Mouse (Mus musculus) adrenal gland, postnatal 14 days (tissue): Measurements from ENCODE around the gene Igf2bp2. TPM values are rescaled to one million over a fixed set of nuclear protein-coding genes. Genes with fewer than 3 reads are reported as not detected.

ENCODE experiments used
- DNase-seq: peaks from one replicate; pipeline ENCODE4 v3.0.0; 2021; ENCODE audit warnings: mixed read lengths
- long read RNA-seq, 2 experiments: library from polyadenylated mRNA; stranded (forward); transcript quantifications; one replicate each; pipeline ENCODE4 v2.0.0; 2021
- total RNA-seq: library from RNA; stranded (reverse); gene quantifications from 2 replicates; pipeline ENCODE4 v1.2.3, GENCODE M21; 2021

Gene Igf2bp2
- 12.8 and 20.4 TPM in 2 replicates for total RNA-seq
- long read RNA-seq, experiment 1, transcript Igf2bp2-201 (16 exons, 3,899 nt), result major isoform, 8 of 10 reads
- long read RNA-seq, experiment 1, partial matches to known transcripts, result 0 of 10 reads
- long read RNA-seq, experiment 1, other reads (novel, unspliced or antisense), result 2 of 10 reads
- long read RNA-seq, experiment 2, transcript Igf2bp2-201 (16 exons, 3,899 nt), result major isoform, 6 of 8 reads
- long read RNA-seq, experiment 2, partial matches to known transcripts, result 0 of 8 reads
- long read RNA-seq, experiment 2, other reads (novel, unspliced or antisense), result 2 of 8 reads

- peak; percentile 84 for DNase-seq
These were observed at the start of gene Igf2bp2 for GRCm38 (mm10) chr16:22162512-22163455. TSS of gene Igf2bp2 (minus strand) at chr16:22163299.

- no peak for DNase-seq
These were observed 40.4 kb upstream of the Igf2bp2 start for GRCm38 (mm10) chr16:22203501-22203900.

DNA sequence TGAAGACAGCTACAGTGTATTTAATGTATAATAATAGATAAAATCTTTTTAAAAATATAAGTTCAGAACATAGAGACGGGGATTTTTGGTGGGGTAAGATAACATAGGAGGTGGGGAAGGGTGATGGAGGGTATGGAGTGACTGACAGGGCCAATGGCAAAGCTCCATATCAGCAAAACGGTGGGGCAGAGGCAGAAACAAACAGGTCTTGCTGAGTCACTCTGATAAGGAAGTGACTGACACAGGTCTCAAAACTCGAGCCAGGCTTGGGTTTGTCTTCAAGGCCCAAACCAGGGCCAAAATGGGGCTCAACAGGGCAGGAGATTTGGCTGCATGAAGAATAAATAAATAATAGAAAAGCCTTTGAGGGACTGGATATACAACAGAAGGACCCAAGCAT lies 38.8 kb upstream of the Igf2bp2 start:
- DNase-seq, result no peak

DNA sequence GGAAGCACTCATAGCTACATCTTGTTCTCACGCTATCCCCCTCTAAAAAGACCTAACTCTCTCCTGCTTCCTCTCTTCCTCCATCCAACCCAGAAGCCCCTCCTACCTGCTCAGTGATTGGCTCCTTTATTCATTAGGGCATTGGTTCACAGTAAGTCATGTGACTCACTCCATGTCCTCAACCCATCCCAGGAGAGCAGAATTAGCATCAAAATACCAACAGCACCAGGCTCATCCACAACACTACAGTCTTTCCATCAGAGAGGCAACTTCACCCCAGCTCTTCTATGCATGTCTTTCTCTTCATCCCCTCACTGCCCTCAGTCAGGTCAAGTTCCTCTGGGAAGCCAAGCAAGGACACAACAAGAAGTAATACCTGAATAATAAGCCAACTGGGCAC lies 37.4 kb upstream of the Igf2bp2 start:
- DNase-seq, result no peak

GRCm38 (mm10) chr16:22187366-22187765 lies 24.3 kb upstream of the Igf2bp2 start:
- no peak for DNase-seq

DNA sequence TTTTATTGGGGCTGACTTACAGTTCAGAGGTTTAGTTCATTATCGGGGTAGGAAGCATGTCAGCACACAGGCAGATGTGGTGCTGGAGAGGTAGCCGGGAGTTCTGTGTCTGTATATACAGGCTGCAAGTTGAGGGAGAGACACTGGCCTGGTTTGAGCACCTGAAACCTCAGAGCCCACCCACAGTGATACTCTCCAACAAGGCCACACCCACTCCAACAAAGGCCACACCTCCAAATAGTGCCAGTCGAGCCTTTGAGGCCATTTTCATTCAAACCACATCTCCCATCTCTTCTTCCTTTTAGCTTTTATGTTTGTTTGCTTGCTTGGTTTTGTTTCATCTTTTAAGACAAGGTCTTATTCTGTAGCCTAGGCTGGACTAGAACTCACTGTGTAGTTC lies 22.3 kb upstream of the Igf2bp2 start:
- no peak for DNase-seq

GRCm38 (mm10) chr16:22184113-22184512 lies 21.0 kb upstream of the Igf2bp2 start:
- DNase-seq, result no peak

DNA sequence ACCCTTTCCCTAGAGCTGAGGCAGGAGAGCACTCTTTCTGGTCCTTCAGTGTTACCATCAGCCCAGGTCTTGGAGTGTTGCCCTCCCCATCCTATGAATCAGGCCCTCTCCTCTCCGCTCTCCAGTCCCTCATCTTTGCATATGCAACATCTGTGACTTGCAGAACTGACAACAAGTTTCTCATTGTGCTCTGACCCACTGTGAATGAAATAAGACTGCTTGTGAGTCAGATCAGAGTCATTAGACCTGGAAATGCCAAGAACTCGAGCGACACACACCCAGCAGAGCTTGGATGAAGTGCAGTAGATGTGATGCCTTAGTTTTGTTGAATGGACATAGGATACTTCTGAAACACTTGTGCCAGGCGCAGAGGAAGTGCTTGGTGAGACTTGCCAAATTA lies 19.2 kb upstream of the Igf2bp2 start:
- DNase-seq, result no peak

- DNase-seq, result no peak
These were observed 15.7 kb upstream of the Igf2bp2 start for GRCm38 (mm10) chr16:22178793-22179192.

DNA sequence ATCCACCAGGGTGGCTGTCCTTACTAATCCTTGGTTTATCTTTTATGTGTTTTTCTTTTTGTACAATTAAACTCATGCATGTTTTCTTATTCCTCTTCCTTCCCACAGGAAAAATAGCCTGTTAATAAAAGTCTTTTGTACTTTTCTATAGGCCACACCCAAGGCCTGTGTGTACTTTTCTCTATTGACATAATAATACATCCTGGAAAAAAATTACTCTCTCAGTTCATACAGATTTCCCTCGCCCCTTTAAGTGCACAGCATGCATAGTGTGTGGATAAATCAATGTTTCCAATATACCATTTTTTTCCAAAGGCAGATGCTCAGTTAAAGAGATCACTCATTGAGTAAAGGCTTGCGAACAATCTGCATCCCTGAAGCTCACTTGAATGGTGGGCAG lies 14.9 kb upstream of the Igf2bp2 start:
- no peak for DNase-seq

- no peak for DNase-seq
These were observed 5.6 kb upstream of the Igf2bp2 start for GRCm38 (mm10) chr16:22168731-22169130.

DNA sequence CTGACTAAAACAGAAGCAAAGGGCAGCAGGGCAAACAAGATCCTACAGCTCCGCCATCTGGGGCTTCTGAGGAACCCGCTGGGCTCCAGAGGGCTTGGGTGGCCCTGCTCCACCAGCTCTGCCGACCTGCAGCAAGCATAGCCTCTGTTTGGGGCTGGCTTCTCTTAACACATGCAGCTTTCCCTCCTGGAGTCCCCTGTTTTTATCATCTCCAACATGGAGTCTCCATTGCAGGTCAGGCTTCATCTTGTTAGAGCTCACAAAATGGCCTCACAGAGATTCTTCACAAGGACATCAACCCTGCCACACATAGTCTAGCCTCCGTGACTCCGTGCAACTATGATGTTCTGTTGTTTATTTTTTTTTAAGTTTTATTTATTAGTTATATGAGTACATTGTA lies 2.5 kb upstream of the Igf2bp2 start:
- no peak for DNase-seq

- DNase-seq, result no peak
These were observed 1.3 kb upstream of the Igf2bp2 start for GRCm38 (mm10) chr16:22164446-22164845.

DNA sequence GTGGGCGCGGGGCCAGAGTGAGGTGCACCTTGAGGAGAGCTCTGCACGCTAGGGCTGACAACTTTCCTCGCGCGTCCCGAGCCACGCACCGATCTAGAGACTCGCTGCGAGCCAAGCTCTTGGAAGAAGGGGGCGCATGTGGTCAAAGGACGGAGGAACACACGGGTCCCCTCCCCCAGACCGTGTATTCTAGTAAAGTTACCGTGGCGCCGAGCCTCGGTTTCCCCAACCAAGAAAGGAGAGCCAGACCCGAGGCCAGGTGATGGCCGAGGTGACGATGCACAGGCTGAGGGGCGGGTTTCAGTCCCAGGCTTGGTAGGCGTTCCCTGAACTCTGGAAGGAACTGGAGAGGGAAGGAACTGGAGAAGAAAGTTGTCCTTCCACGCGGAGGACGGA lies 355 bp upstream of the Igf2bp2 start:
- DNase-seq, result peak; percentile 57

GRCm38 (mm10) chr16:22162066-22162511 lies 1.0 kb downstream of the Igf2bp2 start:
- DNase-seq, result no peak

DNA sequence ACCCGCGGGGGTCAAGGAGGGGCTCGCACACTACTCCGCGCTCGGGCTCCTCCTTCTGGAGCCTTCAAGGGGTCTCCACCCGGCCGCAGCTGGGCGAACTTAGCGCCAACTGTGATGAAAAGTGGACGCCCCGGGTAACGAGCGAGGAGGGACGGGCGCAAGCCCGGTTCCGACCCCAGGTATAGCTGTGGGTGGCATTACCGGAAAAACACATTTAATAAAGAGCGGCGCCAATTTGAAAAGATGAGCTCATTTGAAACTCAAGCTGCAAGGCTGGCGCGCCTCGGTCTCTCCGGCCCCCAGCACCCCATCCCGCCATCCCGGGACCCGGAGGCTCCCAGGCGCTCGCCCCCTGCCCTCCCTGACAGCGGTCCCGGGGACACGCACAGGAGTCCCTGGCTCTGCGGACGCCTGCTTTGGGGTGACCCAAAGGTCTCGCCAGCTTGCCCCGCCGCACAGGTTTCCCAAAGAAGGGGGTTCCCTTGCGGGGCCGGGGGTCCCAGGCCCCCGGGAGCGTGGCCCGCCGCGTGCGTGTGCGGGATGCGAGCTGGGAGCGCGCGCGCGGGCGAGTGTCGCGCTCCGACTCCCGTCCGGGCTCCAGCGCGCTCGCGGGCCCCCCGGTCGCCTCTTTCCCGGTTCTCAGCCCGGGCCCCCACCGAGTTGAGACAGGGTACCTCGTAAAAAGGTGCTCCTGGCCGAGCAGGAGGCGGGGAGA lies 1.6 kb downstream of the Igf2bp2 start:
- DNase-seq, result peak; percentile 50

- DNase-seq, result no peak
These were observed 2.5 kb downstream of the Igf2bp2 start for GRCm38 (mm10) chr16:22160386-22161145.

DNA sequence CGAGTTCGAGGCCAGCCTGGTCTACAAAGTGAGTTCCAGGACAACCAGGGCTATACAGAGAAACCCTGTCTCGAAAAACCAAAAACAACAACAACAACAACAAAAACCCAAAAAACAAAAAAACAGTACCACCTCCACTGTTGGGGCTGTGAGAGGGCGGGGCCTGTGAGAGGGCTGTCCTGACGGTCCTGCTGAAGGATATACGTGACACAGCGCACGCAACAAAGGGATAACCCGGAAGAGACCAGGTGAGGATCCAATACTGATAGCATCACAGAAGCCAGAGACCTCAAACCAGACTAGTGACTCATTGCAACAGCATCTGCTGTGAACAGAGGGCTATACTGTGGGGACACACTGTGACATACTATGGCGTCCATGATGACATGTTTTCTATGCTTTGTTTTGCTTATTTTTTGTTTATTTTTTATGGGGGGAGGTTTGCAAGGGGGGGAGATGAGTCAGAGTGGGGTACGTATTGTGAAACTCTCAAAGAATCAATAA lies 10.1 kb downstream of the Igf2bp2 start:
- no peak for DNase-seq

- peak; percentile 12 for DNase-seq
These were observed 11.3 kb downstream of the Igf2bp2 start for GRCm38 (mm10) chr16:22151706-22152315.

DNA sequence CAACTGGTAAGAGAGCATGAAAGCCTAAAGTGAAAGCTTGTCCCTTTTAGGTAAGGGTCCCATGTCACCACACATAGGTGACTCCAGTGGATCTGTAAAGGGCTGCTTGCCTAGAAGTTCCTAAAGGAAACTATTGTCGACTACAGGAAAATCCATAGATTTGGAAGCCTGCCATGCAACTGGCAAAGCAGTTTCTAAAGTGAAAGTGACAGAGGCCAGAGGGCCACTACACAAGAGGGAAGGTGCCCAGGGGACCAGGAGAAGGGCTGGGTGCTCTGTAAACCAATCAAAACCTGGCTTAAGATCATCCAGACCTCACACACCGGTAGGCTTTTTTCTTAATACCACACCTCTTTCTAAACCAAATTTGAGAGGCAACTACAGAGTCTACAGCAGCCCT lies 12.7 kb downstream of the Igf2bp2 start:
- peak; percentile 35 for DNase-seq

DNA sequence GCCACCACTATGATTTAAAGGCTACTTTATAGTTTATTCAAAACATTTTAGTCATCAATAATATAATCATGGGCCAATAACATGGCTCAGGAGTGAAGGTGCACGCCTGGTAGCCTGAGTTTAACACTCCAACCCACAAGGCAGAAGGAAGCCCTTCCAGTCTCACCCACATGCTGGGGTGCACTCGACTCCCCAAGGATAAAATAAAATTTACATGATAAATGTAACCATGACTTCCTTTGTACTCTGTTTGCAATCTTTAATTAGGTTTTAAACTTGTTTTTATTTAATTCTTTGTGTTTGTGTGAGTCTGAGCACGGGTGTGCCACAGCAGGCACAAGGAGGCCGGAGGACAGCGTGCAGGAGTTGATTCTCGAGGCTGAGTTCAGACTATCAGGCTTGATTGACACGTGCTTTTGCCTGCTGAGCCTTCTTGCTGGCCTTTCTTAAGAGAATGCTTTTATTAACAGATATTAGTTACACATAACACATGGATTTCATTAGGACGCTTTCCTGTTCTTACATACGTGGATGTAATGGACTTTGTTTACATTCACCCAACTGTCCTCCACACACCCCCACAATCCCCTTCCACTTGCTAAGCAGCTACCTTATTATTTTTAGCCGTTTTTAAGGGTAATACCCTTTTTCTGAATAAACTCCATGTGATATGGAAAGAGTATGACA lies 13.3 kb downstream of the Igf2bp2 start:
- DNase-seq, result no peak
